Mouse (Mus musculus) forebrain, embryonic 15.5 days (tissue): Measurements from ENCODE around the gene Pnpla7. TPM values are rescaled to one million over a fixed set of nuclear protein-coding genes. Genes with fewer than 3 reads are reported as not detected.
"Not testable (repeated sequence)": the region's sequence is repeated elsewhere in the genome, so short reads cannot be mapped to it uniquely, and the experiment has no call there.

Experiments
- ATAC-seq: fragments of 200-750 bp; cut with Nextera tagmentation; replicated peaks from 2 replicates; pipeline ENCODE4 v1.8.0; 2017; ENCODE audit warnings: mild to moderate bottlenecking, moderate TSS enrichment, moderate library complexity
- H3K27ac ChIP-seq: fragments of 300-500 bp; sonication (generic); replicated peaks from 2 replicates; pipeline ENCODE4 v1.5.1; 2015; ENCODE audit warnings: mild to moderate bottlenecking, inconsistent platforms
- H3K27me3 ChIP-seq: fragments of 300-500 bp; sonication (generic); 2 replicates; pipeline ENCODE4 v1.6.1; 2015; ENCODE audit warnings: inconsistent platforms
- H3K36me3 ChIP-seq: fragments of 300-500 bp; sonication (generic); 2 replicates; pipeline ENCODE4 v1.6.1; 2015; ENCODE audit warnings: mild to moderate bottlenecking, inconsistent platforms
- H3K4me1 ChIP-seq: fragments of 300-500 bp; sonication (generic); 2 replicates; pipeline ENCODE4 v1.6.1; 2015; ENCODE audit warnings: inconsistent platforms
- H3K4me2 ChIP-seq: fragments of 300-500 bp; sonication (generic); replicated peaks from 2 replicates; pipeline ENCODE4 v1.6.1; 2015; ENCODE audit warnings: mild to moderate bottlenecking, inconsistent platforms
- H3K4me3 ChIP-seq: fragments of 300-500 bp; sonication (generic); 2 replicates; pipeline ENCODE4 v1.5.1; 2015; ENCODE audit warnings: mild to moderate bottlenecking, inconsistent platforms
- H3K9ac ChIP-seq: fragments of 300-500 bp; sonication (generic); replicated peaks from 2 replicates; pipeline ENCODE4 v1.6.1; 2015; ENCODE audit warnings: mild to moderate bottlenecking, inconsistent platforms
- H3K9me3 ChIP-seq: fragments of 300-500 bp; sonication (generic); 2 replicates; pipeline ENCODE4 v1.6.1; 2016; ENCODE audit warnings: inconsistent platforms
- WGBS: fragments of 180-500 bp; shearing (Covaris S2); methylation state at CpG from one replicate; pipeline ENCODE4 v1.1.7; 2015; ENCODE audit warnings: mixed read lengths; 5-methylcytosine and 5-hydroxymethylcytosine counted together
- polyA plus RNA-seq: library from polyadenylated mRNA; unstranded; fragments of >200 nt; fragmentation: Nextera tagmentation; extraction: Ambion mirVana; gene quantifications from 2 replicates; pipeline ENCODE4 v1.2.1, GENCODE M21; 2015

Gene Pnpla7
- polyA plus RNA-seq, result 3.8 and 4.0 TPM in 2 replicates

GRCm38 (mm10) chr2:24975704-24976297, at the start of gene Pnpla7:
TSS of gene Pnpla7 (plus strand) at chr2:24976033.
- Histone ChIP-seq H3K4me2 (peak within 1 kb of the TSS; percentile 99), H3K9ac (peak within 1 kb of the TSS; percentile 82), H3K4me3 (peak within 1 kb of the TSS; percentile 81), H3K27me3 (no peaks in the 10 kb centered on the region), H3K36me3 (peaks cover 24% of the 10 kb centered on the region), H3K4me1 (peaks cover 24% of the 10 kb centered on the region), H3K9me3 (no peaks in the 10 kb centered on the region), H3K27ac (peak within 1 kb of the TSS; percentile 95)
- ATAC-seq, result no peak; the same call in 1 of the 2 replicates
- WGBS, result 1% methylated on average over 16 of the region's 16 CpGs

DNA sequence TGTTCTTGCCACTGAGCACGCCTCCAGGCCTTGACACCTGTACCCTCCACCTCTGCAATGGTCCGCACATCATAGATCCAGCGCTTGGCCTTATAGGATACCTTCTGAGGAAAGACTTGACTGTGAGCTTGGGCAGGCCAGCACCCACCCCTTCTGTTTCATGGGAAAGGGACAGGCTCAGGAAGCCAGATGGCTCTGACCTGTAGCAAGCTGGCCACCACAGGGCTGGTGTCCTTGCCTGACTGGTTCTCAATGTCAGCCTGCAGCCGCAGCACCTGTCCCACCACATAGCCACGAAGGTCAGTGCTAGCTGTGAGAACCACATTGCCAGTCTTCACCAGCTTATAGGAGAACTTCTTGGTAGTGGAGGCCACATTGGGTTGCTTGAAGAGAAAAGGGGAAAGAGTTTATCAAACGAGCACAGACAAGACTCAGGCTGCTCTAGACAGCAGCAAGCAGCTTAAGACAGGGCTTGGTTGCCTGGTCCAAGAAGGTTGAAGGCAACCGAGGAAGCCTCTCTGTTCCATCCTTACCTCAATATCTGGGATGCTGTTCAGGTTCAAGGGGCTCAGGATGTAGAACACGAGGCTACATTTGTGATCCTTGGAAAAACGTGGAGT, 49.4 kb upstream of the Pnpla7 start:
- Histone ChIP-seq H3K27ac (no peak overlapping the region), H3K4me1 (no peaks in the 10 kb centered on the region), H3K4me2 (no peak overlapping the region), H3K4me3 (no peak overlapping the region), H3K9me3 (no peaks in the 10 kb centered on the region), H3K36me3 (no peaks in the 10 kb centered on the region), H3K9ac (no peak overlapping the region), H3K27me3 (no peaks in the 10 kb centered on the region)
- no peak for ATAC-seq
- WGBS, result 91% methylated on average over 9 of the region's 9 CpGs

DNA sequence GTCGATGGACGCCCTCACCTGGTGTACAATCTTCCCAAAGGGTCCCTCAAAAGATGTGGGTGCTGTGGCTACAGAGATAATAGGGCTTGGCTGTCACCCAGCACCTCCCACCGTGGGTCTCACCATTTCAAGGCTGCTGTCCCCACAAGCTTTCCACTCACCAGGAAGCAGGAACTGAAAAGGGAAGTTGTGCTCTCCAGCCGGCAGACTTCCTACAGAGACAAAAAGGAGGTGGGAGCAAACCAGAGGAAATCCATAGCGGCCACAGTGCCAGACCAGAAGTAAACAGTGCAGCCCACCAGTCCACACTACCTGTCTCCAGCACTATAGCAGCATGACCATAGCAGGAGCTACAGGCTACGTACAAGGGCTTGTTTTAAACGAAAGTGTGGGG, 48.9 kb upstream of the Pnpla7 start:
- 77% methylated on average over 7 of the region's 7 CpGs for WGBS
- H3K4me3 ChIP-seq, result no peak overlapping the region
- H3K36me3 ChIP-seq, result no peaks in the 10 kb centered on the region
- H3K9me3 ChIP-seq, result no peaks in the 10 kb centered on the region
- ATAC-seq, result no peak
- no peaks in the 10 kb centered on the region for H3K27me3 ChIP-seq
- H3K4me2 ChIP-seq, result no peak overlapping the region
- H3K4me1 ChIP-seq, result no peaks in the 10 kb centered on the region
- no peak overlapping the region for H3K27ac ChIP-seq
- H3K9ac ChIP-seq, result no peak overlapping the region

DNA sequence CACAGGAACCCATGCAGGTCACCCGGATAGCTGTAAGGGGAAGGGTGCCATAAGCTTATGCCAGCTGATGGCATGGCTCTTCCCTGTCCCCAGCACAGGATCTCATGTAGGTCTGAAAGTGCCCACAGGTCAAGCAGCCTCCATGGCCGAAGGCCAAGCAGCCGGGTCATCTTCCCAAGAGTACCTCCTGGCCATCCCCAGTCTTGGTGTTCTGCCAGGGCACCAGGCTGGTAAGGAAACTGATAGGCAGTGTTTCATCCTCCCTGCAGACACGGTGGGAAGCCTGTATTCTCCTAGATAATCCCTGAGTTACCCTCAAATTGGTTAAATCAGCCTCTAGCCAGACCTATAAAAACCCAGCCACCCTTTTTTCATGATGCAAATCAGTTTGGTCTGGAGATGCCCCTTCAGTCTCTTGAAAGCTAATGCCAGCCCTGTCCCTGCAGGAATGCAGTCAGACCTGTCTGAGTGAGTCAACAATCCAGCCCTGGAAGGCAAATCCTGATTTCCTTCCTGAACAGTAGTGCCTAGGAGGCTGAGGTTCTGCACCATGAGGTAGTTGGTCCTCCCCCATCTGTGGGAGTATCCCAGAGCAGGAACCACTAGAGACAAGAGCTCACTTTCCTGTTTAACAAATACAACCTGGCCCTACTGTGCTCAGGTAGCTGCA, 47.9 kb upstream of the Pnpla7 start:
- H3K4me1 ChIP-seq, result no peaks in the 10 kb centered on the region
- 67% methylated on average over 4 of the region's 4 CpGs for WGBS
- no peaks in the 10 kb centered on the region for H3K36me3 ChIP-seq
- no peak for ATAC-seq
- H3K27ac ChIP-seq, result no peak overlapping the region
- no peaks in the 10 kb centered on the region for H3K9me3 ChIP-seq
- no peak overlapping the region for H3K4me2 ChIP-seq
- no peak overlapping the region for H3K4me3 ChIP-seq
- no peaks in the 10 kb centered on the region for H3K27me3 ChIP-seq
- H3K9ac ChIP-seq, result no peak overlapping the region

DNA sequence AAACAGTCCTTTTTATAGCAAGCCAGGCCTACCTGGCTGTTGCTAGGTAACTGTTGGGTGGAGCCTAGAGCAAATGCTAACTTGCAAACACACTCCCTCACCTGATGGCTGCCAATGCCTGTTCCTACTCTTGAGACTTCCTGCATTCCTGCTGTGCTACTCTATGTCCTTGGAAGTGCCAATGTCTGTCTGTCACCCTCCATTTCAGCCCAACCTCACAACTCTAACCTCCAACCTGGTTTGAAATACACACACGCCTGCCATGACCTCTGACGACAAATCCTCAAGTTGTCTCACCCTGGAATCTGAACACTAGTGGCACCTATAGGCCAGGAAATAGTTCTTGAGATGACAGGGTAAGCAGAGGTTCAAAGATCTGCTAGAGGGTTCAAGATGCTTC, 46.7 kb upstream of the Pnpla7 start:
- 76% methylated on average over 2 of the region's 2 CpGs for WGBS

GRCm38 (mm10) chr2:24929593-24929992, 46.2 kb upstream of the Pnpla7 start:
- ATAC-seq, result no peak
- H3K9ac ChIP-seq, result no peak overlapping the region
- no peak overlapping the region for H3K4me2 ChIP-seq
- 90% methylated on average over 5 of the region's 5 CpGs for WGBS
- no peaks in the 10 kb centered on the region for H3K27me3 ChIP-seq
- H3K4me1 ChIP-seq, result peaks cover 10% of the 10 kb centered on the region
- no peak overlapping the region for H3K27ac ChIP-seq
- H3K4me3 ChIP-seq, result no peak overlapping the region
- no peaks in the 10 kb centered on the region for H3K36me3 ChIP-seq
- H3K9me3 ChIP-seq, result no peaks in the 10 kb centered on the region

More for the DNA sequence above, 46.7 kb upstream of the Pnpla7 start:
- no peaks in the 10 kb centered on the region for H3K27me3 ChIP-seq
- ATAC-seq, result no peak
- no peaks in the 10 kb centered on the region for H3K9me3 ChIP-seq
- no peaks in the 10 kb centered on the region for H3K36me3 ChIP-seq
- no peak overlapping the region for H3K9ac ChIP-seq
- H3K4me3 ChIP-seq, result no peak overlapping the region
- no peak overlapping the region for H3K27ac ChIP-seq
- no peak overlapping the region for H3K4me2 ChIP-seq
- H3K4me1 ChIP-seq, result peaks cover 5% of the 10 kb centered on the region

- ATAC-seq, result peak; percentile 66
- WGBS, result 4% methylated on average over 17 of the region's 19 CpGs
- Histone ChIP-seq H3K4me3 (peak overlapping the region; percentile 63), H3K9ac (peak overlapping the region; percentile 70), H3K36me3 (no peaks in the 10 kb centered on the region), H3K27me3 (no peaks in the 10 kb centered on the region), H3K9me3 (no peaks in the 10 kb centered on the region), H3K4me2 (peak overlapping the region; percentile 84), H3K27ac (no peak overlapping the region), H3K4me1 (peaks cover 17% of the 10 kb centered on the region)
Measured at GRCm38 (mm10) chr2:24934441-24934963, 41.3 kb upstream of the Pnpla7 start.

DNA sequence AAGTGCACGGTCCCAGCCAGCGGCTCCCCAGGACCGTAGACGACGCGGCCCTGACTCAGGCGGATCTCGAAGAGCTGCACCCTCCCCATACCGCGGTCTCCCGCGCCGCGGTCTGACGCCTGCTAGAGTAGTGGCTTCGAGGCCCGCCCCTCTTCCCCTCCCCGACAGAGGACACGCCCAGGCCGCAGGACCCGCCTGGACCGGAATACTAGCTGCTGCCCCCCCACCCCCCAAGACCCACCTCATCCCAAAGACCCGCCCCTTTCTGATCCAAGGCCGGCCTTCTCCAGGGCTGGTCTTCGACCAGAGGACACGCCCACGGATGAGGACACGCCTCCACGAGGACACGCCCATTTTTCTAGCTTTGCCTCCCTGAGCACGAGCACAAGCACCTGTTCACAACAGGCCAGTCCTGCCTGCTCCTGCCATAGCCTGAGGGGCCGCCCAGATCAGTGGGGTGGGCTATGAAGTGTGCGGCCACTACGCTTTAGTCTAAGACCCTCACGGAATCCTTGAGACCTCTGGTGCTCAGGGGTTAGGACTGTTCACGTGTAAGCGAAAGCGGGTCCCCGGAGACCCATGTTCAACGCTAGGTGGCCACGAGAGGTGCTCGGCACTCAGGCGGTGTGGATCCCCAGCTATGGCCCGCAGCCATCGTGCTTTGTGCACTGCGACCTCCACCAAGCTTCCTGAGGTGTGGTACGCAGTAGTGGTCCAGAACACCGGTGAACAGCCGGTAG, 40.6 kb upstream of the Pnpla7 start, which contains the start of gene Arrdc1:
TSS of gene Arrdc1 (minus strand) at position 196 of the 740 bp plus-strand sequence.
- H3K4me1 ChIP-seq, result peaks cover 17% of the 10 kb centered on the region
- H3K9me3 ChIP-seq, result no peaks in the 10 kb centered on the region
- H3K27me3 ChIP-seq, result no peaks in the 10 kb centered on the region
- peak; percentile 91 for ATAC-seq
- under 1% methylated on average over 49 of the region's 49 CpGs for WGBS
- H3K27ac ChIP-seq, result no peak within 1 kb of the TSS
- peak within 1 kb of the TSS; percentile 63 for H3K4me3 ChIP-seq
- H3K9ac ChIP-seq, result peak within 1 kb of the TSS; percentile 70
- H3K4me2 ChIP-seq, result peak within 1 kb of the TSS; percentile 84
- H3K36me3 ChIP-seq, result no peaks in the 10 kb centered on the region

DNA sequence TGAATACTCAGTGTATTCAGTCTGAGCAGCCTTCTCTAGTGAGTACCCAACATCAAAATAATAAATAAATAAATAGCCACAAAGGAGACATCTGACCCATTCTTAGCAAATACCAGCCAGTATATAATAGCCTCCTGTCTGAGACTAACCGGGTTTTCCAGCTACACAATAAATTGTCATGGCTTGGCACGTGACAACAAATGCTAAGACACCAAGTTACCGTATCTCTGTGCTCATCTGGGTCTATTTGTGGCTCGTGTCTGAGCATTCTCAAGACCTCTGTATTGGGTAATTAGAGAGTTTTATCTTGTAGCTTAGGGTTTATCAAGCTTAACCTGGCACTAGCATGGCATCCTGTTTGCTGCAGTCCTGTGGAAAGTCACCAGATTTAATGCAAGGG, 33.7 kb upstream of the Pnpla7 start:
- WGBS, result 75% methylated on average over 4 of the region's 4 CpGs
- no peaks in the 10 kb centered on the region for H3K4me1 ChIP-seq

DNA sequence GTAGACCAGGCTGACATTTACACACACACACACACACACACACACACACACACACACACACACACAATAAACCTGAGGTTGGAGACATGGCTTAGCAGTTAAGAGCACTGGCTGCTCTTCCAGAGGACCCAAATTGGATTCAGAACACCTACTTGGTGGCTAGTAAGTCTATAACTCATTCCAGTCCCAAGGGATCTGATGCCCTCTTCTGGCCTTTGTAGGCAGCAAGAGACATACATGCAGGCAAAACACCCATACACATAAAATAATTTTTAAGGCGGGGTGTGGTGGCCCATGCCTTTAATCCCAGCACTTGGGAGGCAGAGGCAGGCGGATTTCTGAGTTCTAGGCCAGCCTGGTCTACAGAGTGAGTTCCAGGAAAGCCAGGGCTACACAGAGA, 31.5 kb upstream of the Pnpla7 start:
- not testable (repeated sequence) for H3K4me1 ChIP-seq, H3K4me3 ChIP-seq, H3K4me2 ChIP-seq, H3K27me3 ChIP-seq, H3K36me3 ChIP-seq, H3K9ac ChIP-seq, ATAC-seq, H3K9me3 ChIP-seq, H3K27ac ChIP-seq
- WGBS, result 56% methylated on average over 2 of the region's 2 CpGs

More for the DNA sequence above, 33.7 kb upstream of the Pnpla7 start:
- no peak overlapping the region for H3K9ac ChIP-seq
- no peak overlapping the region for H3K4me2 ChIP-seq
- no peak overlapping the region for H3K4me3 ChIP-seq
- no peak overlapping the region for H3K27ac ChIP-seq
- no peak for ATAC-seq
- H3K9me3 ChIP-seq, result no peaks in the 10 kb centered on the region
- no peaks in the 10 kb centered on the region for H3K27me3 ChIP-seq
- no peaks in the 10 kb centered on the region for H3K36me3 ChIP-seq

DNA sequence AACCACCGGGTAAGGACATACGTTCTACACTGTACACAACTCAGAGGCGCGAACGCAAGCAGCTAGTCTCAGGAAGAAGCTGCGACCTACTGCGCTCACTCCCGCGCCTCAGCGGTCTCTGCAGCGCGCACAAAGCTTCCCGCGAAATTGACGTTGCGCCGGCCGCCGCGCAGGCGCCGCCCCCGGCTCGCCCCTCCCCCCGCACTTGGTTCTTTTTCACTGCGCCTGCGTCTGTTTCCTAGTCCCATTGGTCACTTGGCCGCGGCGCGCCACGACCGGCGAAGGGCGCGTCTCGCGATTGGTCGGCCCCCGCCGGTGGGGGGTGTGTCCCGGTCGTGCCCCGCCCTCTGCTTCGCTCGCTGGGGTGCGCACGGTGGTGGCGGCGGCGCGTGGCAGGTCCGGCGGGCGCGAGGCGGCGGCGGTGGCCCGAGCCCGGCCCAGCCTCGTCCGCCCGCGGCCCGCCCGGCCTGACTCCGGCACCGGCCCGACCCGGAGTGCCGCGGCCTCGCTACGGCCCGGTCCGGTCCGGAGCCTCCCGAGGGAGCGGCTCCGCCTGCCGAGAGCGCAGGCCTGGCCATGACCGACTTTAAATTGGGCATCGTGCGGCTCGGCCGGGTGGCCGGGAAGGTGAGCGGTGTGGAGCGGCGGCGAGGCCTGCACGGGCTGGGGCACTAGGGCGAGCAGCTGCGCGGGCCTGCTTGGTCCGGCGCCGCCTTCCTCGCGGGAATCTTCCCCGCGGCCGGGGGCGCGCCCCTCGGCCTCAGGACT, 26.2 kb upstream of the Pnpla7 start, which contains the start of gene Zmynd19:
TSS of gene Zmynd19 (plus strand) at position 372 of the 768 bp plus-strand sequence.
- peak within 1 kb of the TSS; percentile 46 for H3K27ac ChIP-seq
- H3K27me3 ChIP-seq, result no peaks in the 10 kb centered on the region
- H3K36me3 ChIP-seq, result peaks cover 28% of the 10 kb centered on the region
- H3K4me3 ChIP-seq, result peak within 1 kb of the TSS; percentile 95
- no peaks in the 10 kb centered on the region for H3K9me3 ChIP-seq
- H3K4me1 ChIP-seq, result peaks cover 18% of the 10 kb centered on the region
- under 1% methylated on average over 85 of the region's 108 CpGs for WGBS
- H3K4me2 ChIP-seq, result peak within 1 kb of the TSS; percentile 93
- peak; percentile 98 for ATAC-seq
- H3K9ac ChIP-seq, result peak within 1 kb of the TSS; percentile 84
